Mouse (Mus musculus) kidney, adult 2 months (tissue): Measurements from ENCODE around the gene Prx.

Experiments
- CTCF ChIP-seq: fragments of 200-500 bp; conservative IDR thresholded peaks from 2 replicates; pipeline ENCODE4 v1.5.1; 2011; ENCODE audit warnings: low read depth, mild to moderate bottlenecking, control low read depth, low read length, moderate library complexity, mixed read lengths; ENCODE audit not compliant: insufficient read depth, insufficient read length
- POLR2A ChIP-seq: fragments of 200-500 bp; IDR thresholded peaks from one replicate; pipeline ENCODE4 v1.6.1; 2011; ENCODE audit warnings: low read depth, low read length, control low read depth

DNA sequence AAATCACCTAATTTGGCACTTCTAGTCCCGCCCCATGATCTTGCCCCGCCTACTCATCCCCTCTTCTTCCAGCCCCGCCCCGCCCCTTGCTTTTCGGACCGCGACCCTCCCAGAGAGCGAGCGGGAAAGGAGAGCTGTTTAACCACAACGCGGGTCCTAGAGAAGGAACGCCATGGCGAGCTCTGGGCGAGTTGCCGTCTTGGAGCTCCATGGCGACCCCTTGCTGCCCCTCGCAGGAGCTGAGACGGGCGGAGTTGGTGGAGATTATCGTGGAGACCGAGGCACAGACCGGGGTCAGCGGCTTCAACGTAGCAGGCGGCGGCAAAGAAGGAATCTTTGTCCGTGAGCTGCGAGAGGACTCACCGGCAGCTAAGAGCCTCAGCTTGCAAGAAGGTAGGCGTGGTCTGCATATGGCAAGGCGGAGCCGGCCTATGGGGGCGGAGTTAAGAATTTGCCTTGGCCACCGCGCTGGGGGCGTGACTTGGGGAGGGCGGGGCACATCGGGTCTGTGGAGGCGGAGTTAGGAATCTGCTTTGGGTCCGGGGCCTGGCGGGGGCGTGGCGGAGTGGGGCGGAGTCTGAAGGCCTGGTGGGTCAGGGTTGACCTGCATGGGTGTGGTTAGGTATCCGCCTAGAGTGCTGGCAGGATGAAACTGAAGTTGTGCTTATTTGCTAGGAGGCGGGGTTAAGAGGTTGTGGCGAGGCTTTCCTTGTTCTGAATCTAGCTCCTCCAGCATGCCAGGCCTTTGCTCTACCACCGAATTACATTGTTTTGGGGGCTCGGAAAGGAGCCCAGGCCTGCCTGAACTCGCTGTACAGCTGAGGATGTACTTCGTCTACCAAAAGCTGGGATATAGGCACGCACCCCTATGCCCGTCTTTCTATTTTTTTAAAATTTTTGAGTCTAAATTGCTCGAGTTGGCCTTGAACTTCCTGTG, 8.9 kb downstream of the Prx start:
- no peak for TF ChIP-seq CTCF
- peak; percentile 78 for TF ChIP-seq POLR2A
